ENCODE assay signal across 12 mouse cellular contexts in the genomic region with DNA sequence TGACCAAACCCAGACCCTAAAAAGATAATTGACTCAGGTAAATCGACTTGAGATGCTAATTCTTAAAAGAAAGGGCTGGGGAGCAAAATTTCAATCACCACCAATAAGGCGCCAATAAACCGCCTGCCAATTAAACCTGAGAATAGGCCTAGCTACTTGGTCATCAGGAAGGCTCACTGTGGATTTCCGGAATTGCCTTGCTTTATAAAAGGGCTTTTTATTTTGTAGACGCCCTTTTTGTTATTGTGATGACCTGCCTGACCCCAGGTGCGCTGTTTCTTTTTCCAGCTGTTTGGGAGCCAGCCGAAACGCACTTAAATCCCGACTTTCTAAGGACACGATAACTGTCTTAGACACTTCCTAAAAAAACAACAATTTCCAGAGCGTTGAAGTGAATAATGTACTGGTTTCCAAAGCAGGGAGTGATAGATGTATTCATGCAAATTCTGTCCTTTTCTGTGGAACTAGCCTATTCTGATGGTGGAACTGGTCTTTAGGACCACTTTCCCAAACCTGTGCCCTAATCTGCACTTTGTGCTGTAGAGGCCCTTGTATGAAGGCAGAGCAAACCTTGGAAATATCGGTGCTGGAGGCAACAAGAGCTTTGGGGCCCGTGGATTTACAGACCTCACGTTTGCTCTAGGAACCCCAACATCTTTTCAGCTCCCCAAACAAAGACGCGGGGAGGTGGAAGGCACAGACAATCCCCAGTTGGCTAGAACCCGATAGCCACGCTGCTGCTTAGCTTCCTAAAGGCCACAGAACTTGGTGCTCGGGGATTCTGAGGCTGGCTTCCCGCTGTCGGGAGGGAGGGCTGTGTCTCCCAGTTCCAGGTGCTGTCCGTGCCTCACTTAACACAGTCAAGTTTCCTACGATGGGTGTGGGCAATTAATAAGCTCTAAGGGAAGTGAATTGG. TPM values are rescaled to one million over a fixed set of nuclear protein-coding genes. Genes with fewer than 3 reads are reported as not detected.
DNase-seq lines count a peak whose midpoint lies in the region; ATAC-seq and TF ChIP-seq lines count a peak whose summit lies in the region.
"Had no signal": no experiment of that assay in that cellular context is flagged by ENCODE, and none has a peak within 500 bp of the region (broad histone marks: within the 10 kb centered on the region; RNA-seq: fewer than 3 reads in every experiment).

No protein-coding gene starts in this region.

- ATAC-seq in forebrain, embryonic 12.5 days (ENCODE audit: low FRiP score) = no peak
- no peak for ATAC-seq in limb, embryonic 13.5 days (ENCODE audit: low FRiP score, low read depth)
- ATAC-seq in granulocyte monocyte progenitor cell, adult 5-6 weeks (replicated peaks; ENCODE audit: poor library complexity, severe bottlenecking) = no peak

- H3K4me1 ChIP-seq in E14TG2a.4 (replicated peaks; ENCODE audit: low read depth, low read length) = peaks cover 69% of the 10 kb centered on the region
- H3K4me1 ChIP-seq in cerebellum, adult 2 months (ENCODE audit: control insufficient read depth, insufficient read depth, low read length) = peaks cover 8% of the 10 kb centered on the region
- H3K4me1 ChIP-seq in forebrain, embryonic 12.5 days = peaks cover 46% of the 10 kb centered on the region
- peaks cover 37% of the 10 kb centered on the region for H3K4me1 ChIP-seq in limb, embryonic 13.5 days

- TF ChIP-seq CTCF in E14TG2a.4 (conservative IDR thresholded peaks at IDR 0.05; ENCODE audit: low read length) = no peak
- no peak for TF ChIP-seq CTCF in cerebellum, adult 2 months (IDR thresholded peaks at IDR 0.05; ENCODE audit: borderline replicate concordance, insufficient read depth, low read depth, low read length)

- peak; percentile 52 to 74 for DNase-seq in cerebellum, adult 2 months
- no peak for DNase-seq in ovary, adult 18-20 months (ENCODE audit: low spot score)
- no peak for DNase-seq in frontal cortex, adult 2 months (ENCODE audit: extremely low spot score in 1 of 2, low spot score in 1 of 2)
- DNase-seq in layer of hippocampus, postnatal 36 days = no peak
- DNase-seq: kidney, adult 8-10 months; liver, embryonic 13.5 days had no signal

- H3K9ac ChIP-seq in forebrain, embryonic 12.5 days = peak overlapping the region; percentile 65
- H3K9ac ChIP-seq in limb, embryonic 13.5 days = no peak overlapping the region
- H3K9ac ChIP-seq: liver, embryonic 13.5 days; stomach, embryonic 15.5 days had no signal

- H3K4me3 ChIP-seq in E14TG2a.4 (replicated peaks; ENCODE audit: low read length) = peak overlapping the region; percentile 64
- peak overlapping the region; percentile 3 for H3K4me3 ChIP-seq in cerebellum, adult 2 months (replicated peaks; ENCODE audit: insufficient read depth, low read depth, low read length)
- peak overlapping the region; percentile 30 for H3K4me3 ChIP-seq in forebrain, embryonic 12.5 days (replicated peaks)
- H3K4me3 ChIP-seq in limb, embryonic 13.5 days = no peak overlapping the region
- H3K4me3 ChIP-seq: liver, embryonic 13.5 days; stomach, embryonic 15.5 days had no signal

- H3K27me3 ChIP-seq in E14TG2a.4 (ENCODE audit: insufficient read depth, low read length) = peaks cover 24% of the 10 kb centered on the region
- H3K27me3 ChIP-seq in cerebellum, adult 2 months (ENCODE audit: control insufficient read depth, insufficient read depth, low read length) = no peaks in the 10 kb centered on the region
- peaks cover 67% of the 10 kb centered on the region for H3K27me3 ChIP-seq in forebrain, embryonic 12.5 days
- peaks cover 96% of the 10 kb centered on the region for H3K27me3 ChIP-seq in limb, embryonic 13.5 days

- H3K36me3 ChIP-seq in E14TG2a.4 (ENCODE audit: insufficient read depth, low read length) = peaks cover 2% of the 10 kb centered on the region; the same call in 1 of the 2 replicates
- no peaks in the 10 kb centered on the region for H3K36me3 ChIP-seq in forebrain, embryonic 12.5 days (replicated peaks)
- H3K36me3 ChIP-seq in limb, embryonic 13.5 days = no peaks in the 10 kb centered on the region
- H3K36me3 ChIP-seq: liver, embryonic 13.5 days; stomach, embryonic 15.5 days had no signal

- no peaks in the 10 kb centered on the region for H3K9me3 ChIP-seq in E14TG2a.4 (ENCODE audit: low read length)
- H3K9me3 ChIP-seq in forebrain, embryonic 12.5 days = no peaks in the 10 kb centered on the region
- no peaks in the 10 kb centered on the region for H3K9me3 ChIP-seq in limb, embryonic 13.5 days
- H3K9me3 ChIP-seq: liver, embryonic 13.5 days; stomach, embryonic 15.5 days had no signal

- no peak for TF ChIP-seq POLR2A in cerebellum, adult 2 months (IDR thresholded peaks at IDR 0.05; ENCODE audit: borderline replicate concordance, insufficient read depth, low read length)

- peak overlapping the region; percentile 42 for H3K27ac ChIP-seq in cerebellum, adult 2 months (ENCODE audit: insufficient read depth, low read length)
- peak overlapping the region; percentile 83 for H3K27ac ChIP-seq in forebrain, embryonic 12.5 days
- H3K27ac ChIP-seq in limb, embryonic 13.5 days = no peak overlapping the region
- H3K27ac ChIP-seq: liver, embryonic 13.5 days; stomach, embryonic 15.5 days had no signal

- WGBS in cerebellum, adult 2 months = 19% methylated on average over 23 of the region's 23 CpGs
- WGBS in forebrain, embryonic 12.5 days = 6% methylated on average over 23 of the region's 23 CpGs
- WGBS in limb, embryonic 13.5 days = 11% methylated on average over 23 of the region's 23 CpGs

- peak overlapping the region; percentile 52 for H3K4me2 ChIP-seq in forebrain, embryonic 12.5 days
- H3K4me2 ChIP-seq in limb, embryonic 13.5 days (replicated peaks) = peak overlapping the region; percentile 41
- H3K4me2 ChIP-seq: liver, embryonic 13.5 days; stomach, embryonic 15.5 days had no signal

RNA-seq across cellular contexts. Expression of a gene that starts 2.7 kb away (rescaled TPM):
- polyA plus RNA-seq in cerebellum, adult 2 months (2012; rRNA removed) = 27.5 and 30.4 TPM in 2 replicates
- 18.6 and 25.8 TPM in 2 replicates for polyA plus RNA-seq in forebrain, embryonic 12.5 days (2016; fragmentation: Nextera tagmentation; extraction: Ambion mirVana)
- 2.3 and 2.6 TPM in 2 replicates for polyA plus RNA-seq in limb, embryonic 13.5 days (2015; fragmentation: Nextera tagmentation; extraction: Ambion mirVana)
- total RNA-seq in granulocyte monocyte progenitor cell, adult 5-6 weeks (2014; fragmentation: Nextera tagmentation) = not detected in 2 replicates
- not detected in 2 replicates for total RNA-seq in granulocyte monocyte progenitor cell, adult 5-6 weeks (2017)
- polyA plus RNA-seq in frontal cortex, adult 2 months (2012; rRNA removed) = 2.9 and 3.4 TPM in 2 replicates
- total RNA-seq in layer of hippocampus, postnatal 36 days (2021) = 1 to 10 TPM; 2.3 to 4.6 TPM
- total RNA-seq: gastrocnemius, adult 18-20 months had no signal
- polyA plus RNA-seq: stomach, embryonic 15.5 days had no signal

RNA-seq across cellular contexts. Expression of a gene that starts 7.1 kb away (rescaled TPM):
- polyA plus RNA-seq in cerebellum, adult 2 months (2012; rRNA removed) = 157 and 186 TPM in 2 replicates
- 12.7 and 16.3 TPM in 2 replicates for polyA plus RNA-seq in forebrain, embryonic 12.5 days (2016; fragmentation: Nextera tagmentation; extraction: Ambion mirVana)
- polyA plus RNA-seq in limb, embryonic 13.5 days (2015; fragmentation: Nextera tagmentation; extraction: Ambion mirVana) = 2.8 and 3.2 TPM in 2 replicates
- total RNA-seq in granulocyte monocyte progenitor cell, adult 5-6 weeks (2014; fragmentation: Nextera tagmentation) = not detected in 2 replicates
- not detected in 2 replicates for total RNA-seq in granulocyte monocyte progenitor cell, adult 5-6 weeks (2017)
- 21.3 and 21.5 TPM in 2 replicates for polyA plus RNA-seq in frontal cortex, adult 2 months (2012; rRNA removed)
- 10 to 100 TPM; 17.3 to 19.5 TPM for total RNA-seq in layer of hippocampus, postnatal 36 days (2021)
- total RNA-seq: gastrocnemius, adult 18-20 months had no signal
- polyA plus RNA-seq: liver, embryonic 13.5 days; stomach, embryonic 15.5 days had no signal

RNA-seq across cellular contexts. Expression of a gene that starts 17.3 kb away (rescaled TPM):
- polyA plus RNA-seq in cerebellum, adult 2 months (2012; rRNA removed) = 0.49 TPM in 2 replicates
- polyA plus RNA-seq in forebrain, embryonic 12.5 days (2016; fragmentation: Nextera tagmentation; extraction: Ambion mirVana) = 1.6 and 2.1 TPM in 2 replicates
- polyA plus RNA-seq in limb, embryonic 13.5 days (2015; fragmentation: Nextera tagmentation; extraction: Ambion mirVana) = 0.18 and 0.37 TPM in 2 replicates
- not detected in 2 replicates for total RNA-seq in granulocyte monocyte progenitor cell, adult 5-6 weeks (2014; fragmentation: Nextera tagmentation)
- not detected in 2 replicates for total RNA-seq in granulocyte monocyte progenitor cell, adult 5-6 weeks (2017)
- polyA plus RNA-seq in frontal cortex, adult 2 months (2012; rRNA removed) = 0.06 and 0.10 TPM in 2 replicates
- total RNA-seq in layer of hippocampus, postnatal 36 days (2021) = under 1 TPM; 0.27 to 0.68 TPM
- total RNA-seq: gastrocnemius, adult 18-20 months had no signal
- polyA plus RNA-seq: liver, embryonic 13.5 days; stomach, embryonic 15.5 days had no signal

RNA-seq across cellular contexts. Expression of a gene that starts 22.2 kb away (rescaled TPM):
- polyA plus RNA-seq in cerebellum, adult 2 months (2012; rRNA removed) = 2.7 TPM in 2 replicates
- 0.36 and 0.59 TPM in 2 replicates for polyA plus RNA-seq in forebrain, embryonic 12.5 days (2016; fragmentation: Nextera tagmentation; extraction: Ambion mirVana)
- polyA plus RNA-seq in limb, embryonic 13.5 days (2015; fragmentation: Nextera tagmentation; extraction: Ambion mirVana) = not detected in 2 replicates
- total RNA-seq in granulocyte monocyte progenitor cell, adult 5-6 weeks (2014; fragmentation: Nextera tagmentation) = not detected in 2 replicates
- total RNA-seq in granulocyte monocyte progenitor cell, adult 5-6 weeks (2017) = not detected in 2 replicates
- polyA plus RNA-seq in frontal cortex, adult 2 months (2012; rRNA removed) = not detected in 2 replicates
- total RNA-seq in layer of hippocampus, postnatal 36 days (2021) = not detected
- total RNA-seq: gastrocnemius, adult 18-20 months had no signal
- polyA plus RNA-seq: liver, embryonic 13.5 days; stomach, embryonic 15.5 days had no signal

Comparison
In these comparisons a context has a peak if more than half of its experiments do, and no peak if none do; other contexts are left out.
1. DNase-seq: peak in cerebellum, adult 2 months (2 of 2); none in ovary, adult 18-20 months (single experiment), frontal cortex, adult 2 months (0 of 2) and layer of hippocampus, postnatal 36 days (0 of 2).